Mouse (Mus musculus) megakaryocyte, embryonic 14.5 days (primary cell): ENCODE measurements around the gene Bcl7b.

Experiments
- FLI1 ChIP-seq: IDR thresholded peaks from 2 replicates; pipeline ENCODE4 v1.6.1; 2012; ENCODE audit warnings: low read length, inconsistent platforms, mixed read lengths
- GATA1 ChIP-seq: IDR thresholded peaks from 3 replicates; pipeline ENCODE4 v1.6.1; 2012; ENCODE audit warnings: mixed read lengths, low read length, inconsistent platforms, borderline replicate concordance

GRCm38 (mm10) chr5:135208197-135208596, 40.1 kb downstream of the Bcl7b start:
- TF ChIP-seq FLI1 (no peak), GATA1 (no peak)
